Mouse (Mus musculus) ES-Bruce4 (cell line): ENCODE measurements around the gene Gm21969.

ENCODE experiments used
- CTCF ChIP-seq: IDR thresholded peaks from one replicate; pipeline ENCODE4 v1.8.1; 2011; ENCODE audit warnings: low read depth, low read length
- EP300 ChIP-seq: IDR thresholded peaks from 2 replicates; pipeline ENCODE4 v1.6.1; 2011; ENCODE audit warnings: low read depth, low read length; ENCODE audit not compliant: insufficient read depth

- TF ChIP-seq CTCF (no peak), EP300 (no peak)
These were observed 86.8 kb downstream of the Gm21969 start for GRCm38 (mm10) chr4:139689627-139690269.
